In the genomic region with DNA sequence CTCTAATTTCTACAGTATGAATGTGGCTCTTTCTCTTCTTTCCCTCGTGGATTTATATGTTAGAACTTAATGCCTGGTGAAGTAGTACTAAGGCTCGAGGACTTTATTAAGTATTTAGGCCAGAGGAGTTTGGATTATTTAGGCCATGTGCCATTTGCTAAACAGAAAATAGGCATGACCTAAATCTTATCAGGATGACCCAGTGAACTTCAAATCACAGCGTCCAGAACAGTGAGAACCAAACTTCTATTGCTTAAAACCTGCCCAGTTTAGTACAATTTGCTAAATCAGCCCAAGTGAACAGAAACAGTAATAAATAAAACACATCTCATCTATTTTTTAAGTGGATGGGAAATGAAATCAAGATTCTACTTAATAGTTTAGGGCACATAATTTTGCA, we compare ENCODE assay signal across 27 mouse cellular contexts.
"Had no signal": no experiment of that assay in that cellular context is flagged by ENCODE, and none has a peak within 500 bp of the region (broad histone marks: within the 10 kb centered on the region; RNA-seq: fewer than 3 reads in every experiment).

No protein-coding gene starts in this region.

- H3K9ac ChIP-seq: limb, embryonic 12.5 days; limb, embryonic 13.5 days; limb, embryonic 15.5 days; liver, embryonic 12.5 days; liver, embryonic 13.5 days; liver, embryonic 14.5 days; liver, embryonic 15.5 days; liver, postnatal 0 days; lung, embryonic 14.5 days; lung, embryonic 15.5 days; midbrain, embryonic 12.5 days; midbrain, embryonic 13.5 days; midbrain, embryonic 15.5 days had no signal

- H3K27ac ChIP-seq: left cerebral cortex, adult 2 months; limb, embryonic 10.5 days; limb, embryonic 12.5 days; limb, embryonic 13.5 days; limb, embryonic 15.5 days; liver, embryonic 12.5 days; liver, embryonic 13.5 days; liver, embryonic 14.5 days; liver, embryonic 15.5 days; lung, embryonic 15.5 days; macrophage; midbrain, embryonic 10.5 days; midbrain, embryonic 12.5 days; midbrain, embryonic 13.5 days; midbrain, embryonic 15.5 days had no signal

- H3K4me3 ChIP-seq: left cerebral cortex, adult 2 months; limb, embryonic 10.5 days; limb, embryonic 12.5 days; limb, embryonic 13.5 days; limb, embryonic 15.5 days; liver, embryonic 12.5 days; liver, embryonic 13.5 days; liver, embryonic 15.5 days; lung, embryonic 15.5 days; megakaryocyte, embryonic 14.5 days; midbrain, embryonic 10.5 days; midbrain, embryonic 12.5 days; midbrain, embryonic 13.5 days; midbrain, embryonic 15.5 days; myocyte had no signal

- H3K36me3 ChIP-seq: limb, embryonic 10.5 days; limb, embryonic 12.5 days; limb, embryonic 13.5 days; limb, embryonic 15.5 days; liver, embryonic 12.5 days; liver, embryonic 13.5 days; liver, embryonic 15.5 days; lung, embryonic 15.5 days; midbrain, embryonic 10.5 days; midbrain, embryonic 12.5 days; midbrain, embryonic 13.5 days; midbrain, embryonic 15.5 days had no signal

- DNase-seq: left cerebral cortex, postnatal 4 days; liver, embryonic 13.5 days; liver, postnatal 0 days; lung, adult 18-20 months; lung, adult 2 months; lung, embryonic 14.5 days; lung, postnatal 10 days; lung, postnatal 14 days; lung, postnatal 36 days; lung, postnatal 4 days; midbrain, embryonic 14.5 days had no signal

- H3K27me3 ChIP-seq: limb, embryonic 12.5 days; limb, embryonic 13.5 days; limb, embryonic 15.5 days; liver, embryonic 12.5 days; liver, embryonic 13.5 days; liver, embryonic 15.5 days; lung, embryonic 15.5 days; megakaryocyte, embryonic 14.5 days; midbrain, embryonic 12.5 days; midbrain, embryonic 13.5 days; midbrain, embryonic 15.5 days had no signal

- H3K4me1 ChIP-seq: limb, embryonic 10.5 days; limb, embryonic 12.5 days; limb, embryonic 13.5 days; limb, embryonic 15.5 days; liver, embryonic 12.5 days; liver, embryonic 13.5 days; liver, embryonic 15.5 days; lung, embryonic 15.5 days; megakaryocyte, embryonic 14.5 days; midbrain, embryonic 10.5 days; midbrain, embryonic 12.5 days; midbrain, embryonic 13.5 days; midbrain, embryonic 15.5 days had no signal
